Mouse (Mus musculus): ENCODE measurements around the gene Asphd1. TPM values are rescaled to one million over a fixed set of nuclear protein-coding genes. Genes with fewer than 3 reads are reported as not detected.

Asphd1 gene
- polyA plus RNA-seq, 2 experiments = not detected

- 66% methylated on average over 10 of the region's 10 CpGs for WGBS (ENCODE audit: insufficient replicate concordance)
- H3K27ac ChIP-seq = no peak overlapping the region
Measured at GRCm38 (mm10) chr7:126948626-126949025, 756 bp downstream of the Asphd1 start.

DNA sequence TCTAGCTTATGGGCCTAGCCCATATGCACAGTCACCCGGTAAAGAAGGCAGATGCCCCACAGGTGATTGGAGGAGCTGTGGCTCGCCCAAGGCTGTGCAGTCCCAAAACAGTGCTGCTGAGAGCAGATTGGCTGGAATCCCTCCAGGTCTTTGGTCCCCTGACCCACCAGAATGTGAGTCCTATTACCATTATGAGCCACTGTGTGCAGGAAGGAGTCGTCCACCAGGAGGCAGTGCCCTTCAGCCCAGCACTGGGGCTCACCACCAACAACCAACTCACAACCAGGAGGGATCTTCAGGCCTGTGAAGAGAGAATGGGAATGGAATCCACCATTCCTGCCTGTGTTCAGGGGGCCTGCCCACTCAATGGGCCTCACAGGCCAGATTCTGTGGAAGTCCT, 2.9 kb downstream of the Asphd1 start:
- DNase-seq (ENCODE audit: low read depth in 3 of 3, low spot score in 3 of 3) (no peak), ATAC-seq (ENCODE audit: insufficient read depth) (no peak)
- Histone ChIP-seq H3K9ac (replicated peaks) (no peak overlapping the region), H3K4me2 (ENCODE audit: low read depth) (no peak overlapping the region), H3K9me3 (ENCODE audit: control insufficient read depth, low read length) (no peaks in the 10 kb centered on the region), H3K27me3 (ENCODE audit: control insufficient read depth, insufficient read depth, low read length) (peaks cover 15% of the 10 kb centered on the region), H3K36me3 (replicated peaks; ENCODE audit: control insufficient read depth, insufficient read depth, low read depth) (no peaks in the 10 kb centered on the region), H3K4me3 (ENCODE audit: insufficient read depth in 1 of 2, low read depth in 2 of 2, low read length in 2 of 2) (no peak overlapping the region), H3K27ac (no peak overlapping the region), H3K4me1 (replicated peaks; ENCODE audit: control insufficient read depth in 2 of 2, insufficient read depth in 2 of 2, low read length in 1 of 2) (no peaks in the 10 kb centered on the region; a peak in 1 of 4 replicates)
- TF ChIP-seq EP300 (IDR thresholded peaks at IDR 0.05; ENCODE audit: low read depth) (no peak), CTCF (IDR thresholded peaks at IDR 0.05; ENCODE audit: low read depth) (peak; percentile 86)
- 45% methylated on average over 3 of the region's 3 CpGs for WGBS (ENCODE audit: insufficient replicate concordance)

More at GRCm38 (mm10) chr7:126948626-126949025, 756 bp downstream of the Asphd1 start:
- Histone ChIP-seq H3K27me3 (ENCODE audit: control insufficient read depth, insufficient read depth, low read length) (peaks cover 18% of the 10 kb centered on the region), H3K4me2 (ENCODE audit: low read depth) (no peak overlapping the region), H3K4me1 (replicated peaks; ENCODE audit: control insufficient read depth in 2 of 2, insufficient read depth in 2 of 2, low read length in 1 of 2) (no peaks in the 10 kb centered on the region; a peak in 1 of 4 replicates), H3K36me3 (replicated peaks; ENCODE audit: control insufficient read depth, insufficient read depth, low read depth) (no peaks in the 10 kb centered on the region), H3K4me3 (ENCODE audit: insufficient read depth in 1 of 2, low read depth in 2 of 2, low read length in 2 of 2) (no peak overlapping the region), H3K9me3 (ENCODE audit: control insufficient read depth, low read length) (no peaks in the 10 kb centered on the region), H3K9ac (replicated peaks) (no peak overlapping the region)
- TF ChIP-seq EP300 (IDR thresholded peaks at IDR 0.05; ENCODE audit: low read depth) (no peak), CTCF (IDR thresholded peaks at IDR 0.05; ENCODE audit: low read depth) (no peak)
- no peak for ATAC-seq (ENCODE audit: insufficient read depth)
- DNase-seq (ENCODE audit: low read depth in 3 of 3, low spot score in 3 of 3) = no peak

GRCm38 (mm10) chr7:126941801-126942200, 7.6 kb downstream of the Asphd1 start:
- H3K36me3 ChIP-seq (replicated peaks; ENCODE audit: control insufficient read depth, insufficient read depth, low read depth) = no peaks in the 10 kb centered on the region
- no peak overlapping the region for H3K9ac ChIP-seq (replicated peaks)
- H3K4me1 ChIP-seq (replicated peaks; ENCODE audit: control insufficient read depth in 2 of 2, insufficient read depth in 2 of 2, low read length in 1 of 2) = no peaks in the 10 kb centered on the region
- DNase-seq (ENCODE audit: low read depth in 3 of 3, low spot score in 3 of 3) = no peak
- H3K9me3 ChIP-seq (ENCODE audit: control insufficient read depth, low read length) = no peaks in the 10 kb centered on the region
- no peak overlapping the region for H3K4me2 ChIP-seq (ENCODE audit: low read depth)
- WGBS (ENCODE audit: insufficient replicate concordance) = 78% methylated on average over 5 of the region's 5 CpGs
- no peak overlapping the region for H3K4me3 ChIP-seq (ENCODE audit: insufficient read depth in 1 of 2, low read depth in 2 of 2, low read length in 2 of 2)
- TF ChIP-seq EP300 (IDR thresholded peaks at IDR 0.05; ENCODE audit: low read depth) (no peak), CTCF (IDR thresholded peaks at IDR 0.05; ENCODE audit: low read depth) (no peak)
- no peak overlapping the region for H3K27ac ChIP-seq
- H3K27me3 ChIP-seq (ENCODE audit: control insufficient read depth, insufficient read depth, low read length) = no peaks in the 10 kb centered on the region
- ATAC-seq (ENCODE audit: insufficient read depth) = no peak

- Histone ChIP-seq H3K4me2 (ENCODE audit: low read depth) (no peak overlapping the region), H3K9me3 (ENCODE audit: control insufficient read depth, low read length) (no peaks in the 10 kb centered on the region), H3K4me3 (ENCODE audit: insufficient read depth in 1 of 2, low read depth in 2 of 2, low read length in 2 of 2) (no peak overlapping the region), H3K9ac (replicated peaks) (no peak overlapping the region), H3K36me3 (replicated peaks; ENCODE audit: control insufficient read depth, insufficient read depth, low read depth) (no peaks in the 10 kb centered on the region), H3K27me3 (ENCODE audit: control insufficient read depth, insufficient read depth, low read length) (no peaks in the 10 kb centered on the region), H3K27ac (no peak overlapping the region), H3K4me1 (replicated peaks; ENCODE audit: control insufficient read depth in 2 of 2, insufficient read depth in 2 of 2, low read length in 1 of 2) (no peaks in the 10 kb centered on the region)
- DNase-seq (ENCODE audit: low read depth in 3 of 3, low spot score in 3 of 3) (no peak), ATAC-seq (ENCODE audit: insufficient read depth) (no peak)
- 51% methylated on average over 6 of the region's 6 CpGs for WGBS (ENCODE audit: insufficient replicate concordance)
- TF ChIP-seq EP300 (IDR thresholded peaks at IDR 0.05; ENCODE audit: low read depth) (no peak), CTCF (IDR thresholded peaks at IDR 0.05; ENCODE audit: low read depth) (no peak)
Measured at GRCm38 (mm10) chr7:126941171-126941570, 8.2 kb downstream of the Asphd1 start.

- H3K27ac ChIP-seq = no peak overlapping the region
Measured at GRCm38 (mm10) chr7:126932652-126933051, 16.7 kb downstream of the Asphd1 start.

More at GRCm38 (mm10) chr7:126932652-126933051, 16.7 kb downstream of the Asphd1 start:
- WGBS (ENCODE audit: insufficient replicate concordance) = 60% methylated on average over 2 of the region's 2 CpGs
- Histone ChIP-seq H3K4me3 (ENCODE audit: insufficient read depth in 1 of 2, low read depth in 2 of 2, low read length in 2 of 2) (no peak overlapping the region), H3K9ac (replicated peaks) (no peak overlapping the region), H3K9me3 (ENCODE audit: control insufficient read depth, low read length) (no peaks in the 10 kb centered on the region), H3K4me2 (ENCODE audit: low read depth) (no peak overlapping the region), H3K4me1 (replicated peaks; ENCODE audit: control insufficient read depth in 2 of 2, insufficient read depth in 2 of 2, low read length in 1 of 2) (peaks cover 10 to 15% of the 10 kb centered on the region in 2 experiments), H3K36me3 (replicated peaks; ENCODE audit: control insufficient read depth, insufficient read depth, low read depth) (peaks cover 3% of the 10 kb centered on the region), H3K27me3 (ENCODE audit: control insufficient read depth, insufficient read depth, low read length) (no peaks in the 10 kb centered on the region)
- ATAC-seq (ENCODE audit: insufficient read depth) = no peak
- DNase-seq (ENCODE audit: low read depth in 3 of 3, low spot score in 3 of 3) = no peak
- no peak for TF ChIP-seq EP300 (IDR thresholded peaks at IDR 0.05; ENCODE audit: low read depth)
- TF ChIP-seq CTCF (IDR thresholded peaks at IDR 0.05; ENCODE audit: low read depth) = no peak

All from liver, embryonic 14.5 days (tissue).